Mouse (Mus musculus) skeletal muscle tissue, adult 2 months (tissue): ENCODE data around the gene Arhgap4.

ENCODE experiments used
- DNase-seq: peaks from one replicate; pipeline ENCODE4 v3.0.0-alpha.2; 2012; ENCODE audit warnings: low read depth, low spot score

Arhgap4 gene

DNA sequence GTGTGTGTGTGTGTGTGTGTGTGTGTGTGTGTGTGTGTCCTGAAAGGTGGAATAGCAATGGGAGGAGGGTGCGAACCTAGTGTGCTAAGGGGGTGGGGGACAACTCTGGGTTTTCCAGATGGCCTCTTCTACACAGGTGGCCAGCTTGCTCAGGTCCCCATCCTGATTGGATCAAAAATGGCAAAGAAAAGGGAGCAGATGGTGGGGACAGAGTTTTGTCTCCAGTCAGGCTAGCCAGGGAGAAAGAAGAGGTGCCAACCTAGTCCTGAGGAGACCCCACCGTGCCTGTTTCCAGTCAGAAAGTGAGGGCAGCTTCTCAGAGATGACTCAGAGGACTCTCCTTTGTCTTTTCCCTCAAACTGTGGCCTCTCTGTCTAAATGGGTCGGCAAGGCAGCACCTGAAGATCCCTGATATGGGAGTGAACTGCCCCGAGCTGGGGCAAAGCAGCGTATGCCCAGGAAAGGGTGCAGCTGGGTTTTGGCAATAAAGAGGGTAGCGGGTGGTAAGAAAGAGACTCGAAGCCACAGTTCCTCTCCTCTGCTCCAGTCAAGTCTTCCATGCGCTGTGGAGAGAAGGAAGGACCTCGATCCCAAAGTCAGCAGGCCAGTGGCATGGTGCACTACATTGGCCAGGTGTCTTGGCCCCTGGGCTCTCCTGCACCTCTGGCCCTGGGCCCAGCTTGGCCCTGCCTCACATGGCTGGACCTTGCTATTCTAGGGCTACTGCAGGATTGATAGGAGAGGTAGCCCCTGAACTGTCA, 67.2 kb downstream of the Arhgap4 start:
- DNase-seq = no peak
